Mouse (Mus musculus): Measurements from ENCODE around the gene Hemgn. TPM values are rescaled to one million over a fixed set of nuclear protein-coding genes. Genes with fewer than 3 reads are reported as not detected.

Gene Hemgn
- polyA plus RNA-seq, 1 experiment from 2014 or later = 0.73 TPM

DNA sequence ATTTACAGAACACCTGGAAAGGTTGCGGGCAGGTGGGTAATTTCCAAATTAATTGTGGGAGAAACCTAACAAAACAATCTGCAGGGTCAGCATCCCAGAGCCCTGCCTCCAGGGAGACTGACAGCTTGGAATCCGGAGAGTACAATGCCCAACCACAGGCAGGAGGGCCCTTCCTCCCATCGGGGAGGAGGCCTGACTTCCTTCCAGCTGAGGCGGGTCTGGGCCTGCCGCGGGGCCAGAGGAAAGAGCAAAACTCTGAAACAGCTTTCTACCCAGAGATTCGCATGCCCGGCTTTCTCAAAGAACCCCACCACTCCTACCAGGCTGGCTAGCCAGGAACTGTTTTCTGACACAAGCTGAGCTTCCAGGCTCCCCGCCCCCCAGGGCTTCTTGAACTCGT lies 60.3 kb downstream of the Hemgn start:
- H3K27ac ChIP-seq (ENCODE audit: low read depth, low read length) = no peak overlapping the region
- H3K4me3 ChIP-seq (ENCODE audit: low read length) = no peak overlapping the region
- H3K4me1 ChIP-seq (ENCODE audit: control insufficient read depth, insufficient read depth, low read length) = no peaks in the 10 kb centered on the region
- no peak overlapping the region for H3K4me2 ChIP-seq (replicated peaks; ENCODE audit: low read depth, low read length)
- peaks cover 42% of the 10 kb centered on the region for H3K27me3 ChIP-seq (ENCODE audit: control insufficient read depth, insufficient read depth, low read length)
- no peak for ATAC-seq (ENCODE audit: low FRiP score, low TSS enrichment)
- no peaks in the 10 kb centered on the region for H3K36me3 ChIP-seq (ENCODE audit: control insufficient read depth, insufficient read depth, low read length)
- WGBS = 8% methylated on average over 10 of the region's 10 CpGs
- H3K9me3 ChIP-seq (ENCODE audit: control insufficient read depth, low read length) = no peaks in the 10 kb centered on the region
- H3K9ac ChIP-seq (ENCODE audit: low read depth, low read length) = no peak overlapping the region

DNA sequence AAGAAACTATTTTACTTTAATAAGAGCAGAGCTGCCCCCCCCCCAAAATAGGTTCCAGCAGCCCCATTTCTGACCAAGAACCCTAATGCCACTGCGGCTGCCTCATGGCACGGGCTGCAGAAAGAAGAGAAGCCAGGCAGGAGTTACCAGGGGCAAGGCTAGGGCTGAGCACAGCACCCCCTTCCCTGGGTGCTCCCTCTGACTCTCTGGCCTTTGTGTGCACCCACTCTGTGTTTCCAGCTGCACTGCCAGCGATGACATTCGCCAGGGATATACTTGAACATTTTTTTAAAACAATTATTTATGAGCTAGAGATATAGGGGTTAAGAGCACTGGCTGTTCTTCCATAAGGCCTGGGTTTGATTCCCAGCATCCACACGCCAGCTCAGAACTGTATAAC lies 63.8 kb downstream of the Hemgn start:
- 46% methylated on average over 5 of the region's 5 CpGs for WGBS

DNA sequence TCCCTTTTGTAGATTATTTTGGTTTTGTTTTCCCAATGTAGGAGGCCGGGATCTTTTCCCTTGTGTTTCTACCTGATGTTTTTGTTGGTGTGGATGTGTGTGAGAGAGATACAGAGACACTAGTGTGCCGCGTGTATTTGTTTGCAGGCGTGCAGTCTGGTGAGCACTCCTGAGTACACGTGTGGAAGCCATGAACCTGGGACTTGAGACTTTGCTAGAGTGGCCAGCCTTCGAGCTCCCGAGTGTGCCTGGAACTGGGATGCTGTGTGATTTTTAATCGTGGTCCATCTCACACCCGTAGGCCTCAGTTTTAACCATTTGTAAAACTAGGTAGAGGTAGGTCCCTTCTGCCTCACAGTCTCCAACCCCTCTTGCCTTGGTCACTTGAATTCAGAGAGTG lies 64.4 kb downstream of the Hemgn start:
- H3K4me1 ChIP-seq (ENCODE audit: control insufficient read depth, insufficient read depth, low read length) = peaks cover 7% of the 10 kb centered on the region; the same call in 1 of the 2 replicates
- H3K9me3 ChIP-seq (ENCODE audit: control insufficient read depth, low read length) = no peaks in the 10 kb centered on the region
- no peak overlapping the region for H3K9ac ChIP-seq (ENCODE audit: low read depth, low read length)
- 16% methylated on average over 9 of the region's 9 CpGs for WGBS
- no peak overlapping the region for H3K4me3 ChIP-seq (ENCODE audit: low read length)
- no peaks in the 10 kb centered on the region for H3K36me3 ChIP-seq (ENCODE audit: control insufficient read depth, insufficient read depth, low read length)
- no peak for ATAC-seq (ENCODE audit: low FRiP score, low TSS enrichment)
- peaks cover 81% of the 10 kb centered on the region for H3K27me3 ChIP-seq (ENCODE audit: control insufficient read depth, insufficient read depth, low read length)
- H3K27ac ChIP-seq (ENCODE audit: low read depth, low read length) = no peak overlapping the region
- no peak overlapping the region for H3K4me2 ChIP-seq (replicated peaks; ENCODE audit: low read depth, low read length)

More for the DNA sequence above, 63.8 kb downstream of the Hemgn start:
- H3K4me3 ChIP-seq (ENCODE audit: low read length) = no peak overlapping the region
- ATAC-seq (ENCODE audit: low FRiP score, low TSS enrichment) = no peak
- no peaks in the 10 kb centered on the region for H3K36me3 ChIP-seq (ENCODE audit: control insufficient read depth, insufficient read depth, low read length)
- H3K27ac ChIP-seq (ENCODE audit: low read depth, low read length) = no peak overlapping the region
- H3K9me3 ChIP-seq (ENCODE audit: control insufficient read depth, low read length) = no peaks in the 10 kb centered on the region
- peaks cover 75% of the 10 kb centered on the region for H3K27me3 ChIP-seq (ENCODE audit: control insufficient read depth, insufficient read depth, low read length)
- no peak overlapping the region for H3K4me2 ChIP-seq (replicated peaks; ENCODE audit: low read depth, low read length)
- H3K4me1 ChIP-seq (ENCODE audit: control insufficient read depth, insufficient read depth, low read length) = peaks cover 2% of the 10 kb centered on the region; the same call in 1 of the 2 replicates
- no peak overlapping the region for H3K9ac ChIP-seq (ENCODE audit: low read depth, low read length)

DNA sequence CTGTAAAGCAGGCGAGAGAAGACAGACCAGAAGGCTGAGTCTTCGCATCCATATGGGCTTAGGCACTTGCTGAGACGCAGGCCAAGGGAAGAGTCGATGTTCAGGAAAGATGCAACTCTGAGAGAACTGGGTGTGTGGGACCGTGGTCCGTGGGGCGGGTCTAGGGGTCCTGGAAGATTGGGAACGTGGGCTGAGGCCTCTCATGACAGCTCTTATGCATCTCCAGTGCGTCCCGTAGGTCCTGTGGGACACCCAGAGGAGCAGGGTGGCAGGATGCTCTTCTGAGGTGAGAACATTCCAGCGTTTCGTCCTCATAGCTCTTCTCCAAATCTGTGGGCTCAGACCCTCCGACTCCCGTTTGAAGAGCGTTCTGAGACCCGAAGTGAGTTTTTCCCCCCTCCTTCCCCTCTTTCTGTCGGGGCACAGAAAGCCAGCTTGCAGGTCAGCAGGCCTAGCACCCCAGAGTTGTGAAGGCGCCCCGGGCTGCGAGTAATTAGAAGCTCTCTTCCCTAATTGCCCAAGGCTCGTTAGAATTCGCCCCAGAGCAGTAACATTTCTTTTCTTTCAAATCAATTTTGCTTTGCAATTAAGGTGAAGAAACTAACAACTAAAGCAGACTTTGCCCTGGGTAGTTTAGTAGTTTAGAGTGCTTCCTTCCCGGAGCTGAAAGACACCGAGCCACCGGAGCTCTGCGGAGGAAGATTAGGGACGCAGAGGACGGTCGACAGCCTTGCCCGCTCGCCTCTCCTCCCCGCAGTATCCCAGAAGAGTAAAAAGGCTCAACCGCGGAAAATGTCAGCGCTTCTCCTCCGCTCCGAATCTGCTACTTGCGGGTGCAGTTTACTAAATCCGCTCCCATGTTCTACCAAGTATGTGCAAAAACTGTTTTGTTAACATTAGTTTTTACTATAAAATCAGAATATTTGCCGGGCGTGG lies 65.5 kb downstream of the Hemgn start:
- H3K4me2 ChIP-seq (replicated peaks; ENCODE audit: low read depth, low read length) = no peak overlapping the region
- no peaks in the 10 kb centered on the region for H3K36me3 ChIP-seq (ENCODE audit: control insufficient read depth, insufficient read depth, low read length)
- H3K27me3 ChIP-seq (ENCODE audit: control insufficient read depth, insufficient read depth, low read length) = peaks cover 92% of the 10 kb centered on the region
- no peak for ATAC-seq (ENCODE audit: low FRiP score, low TSS enrichment)
- H3K9ac ChIP-seq (ENCODE audit: low read depth, low read length) = no peak overlapping the region
- no peaks in the 10 kb centered on the region for H3K9me3 ChIP-seq (ENCODE audit: control insufficient read depth, low read length)
- H3K4me1 ChIP-seq (ENCODE audit: control insufficient read depth, insufficient read depth, low read length) = peaks cover 7% of the 10 kb centered on the region; the same call in 1 of the 2 replicates
- no peak overlapping the region for H3K4me3 ChIP-seq (ENCODE audit: low read length)
- 1% methylated on average over 41 of the region's 41 CpGs for WGBS
- H3K27ac ChIP-seq (ENCODE audit: low read depth, low read length) = no peak overlapping the region

DNA sequence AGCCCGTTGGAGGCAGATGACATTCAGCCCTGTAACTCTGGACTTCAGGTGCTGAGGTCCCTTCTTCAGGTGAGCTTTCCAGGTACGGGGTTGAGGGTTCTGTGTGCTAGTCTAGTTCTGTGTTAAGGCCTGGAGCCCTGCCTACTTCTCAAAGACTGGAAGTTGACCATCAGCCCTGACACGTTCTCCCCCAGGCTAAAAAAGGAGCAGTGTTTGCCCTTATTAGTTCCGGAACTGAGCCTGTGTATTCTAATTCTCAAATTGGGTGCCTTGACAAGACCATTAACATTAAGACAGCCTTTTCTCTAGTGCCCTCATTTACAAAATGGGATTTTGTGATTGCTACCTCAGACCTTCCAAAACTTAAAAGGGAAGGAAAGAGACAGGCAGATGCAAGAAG lies 66.2 kb downstream of the Hemgn start:
- 2% methylated on average over 4 of the region's 4 CpGs for WGBS
- peaks cover 7% of the 10 kb centered on the region; the same call in 1 of the 2 replicates for H3K4me1 ChIP-seq (ENCODE audit: control insufficient read depth, insufficient read depth, low read length)
- no peak overlapping the region for H3K27ac ChIP-seq (ENCODE audit: low read depth, low read length)
- H3K9me3 ChIP-seq (ENCODE audit: control insufficient read depth, low read length) = no peaks in the 10 kb centered on the region
- H3K36me3 ChIP-seq (ENCODE audit: control insufficient read depth, insufficient read depth, low read length) = no peaks in the 10 kb centered on the region
- no peak overlapping the region for H3K4me3 ChIP-seq (ENCODE audit: low read length)
- no peak overlapping the region for H3K9ac ChIP-seq (ENCODE audit: low read depth, low read length)
- H3K27me3 ChIP-seq (ENCODE audit: control insufficient read depth, insufficient read depth, low read length) = peaks cover 98% of the 10 kb centered on the region
- H3K4me2 ChIP-seq (replicated peaks; ENCODE audit: low read depth, low read length) = no peak overlapping the region
- ATAC-seq (ENCODE audit: low FRiP score, low TSS enrichment) = no peak

DNA sequence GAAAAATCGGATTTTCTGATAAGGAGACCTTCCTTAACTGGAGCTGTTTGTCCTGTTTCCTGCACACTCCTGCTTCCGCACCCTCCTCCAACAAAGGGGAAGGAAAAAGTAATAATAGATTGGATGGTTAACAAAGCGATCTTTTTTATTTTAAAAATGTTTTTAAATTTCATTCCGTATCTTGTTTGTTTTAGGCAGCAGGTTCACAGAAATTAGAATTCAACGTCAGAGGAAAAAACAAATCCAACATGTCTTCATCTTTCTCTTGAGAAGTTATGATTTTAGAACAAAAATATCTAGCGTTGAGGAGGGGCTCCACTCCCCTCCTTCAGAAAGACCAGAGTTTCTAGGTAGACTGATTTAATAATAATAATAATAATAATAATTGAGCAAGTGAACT lies 67.1 kb downstream of the Hemgn start:
- 29% methylated on average over 6 of the region's 6 CpGs for WGBS
- H3K36me3 ChIP-seq (ENCODE audit: control insufficient read depth, insufficient read depth, low read length) = no peaks in the 10 kb centered on the region
- H3K27ac ChIP-seq (ENCODE audit: low read depth, low read length) = no peak overlapping the region
- H3K9ac ChIP-seq (ENCODE audit: low read depth, low read length) = no peak overlapping the region
- no peak overlapping the region for H3K4me2 ChIP-seq (replicated peaks; ENCODE audit: low read depth, low read length)
- H3K4me1 ChIP-seq (ENCODE audit: control insufficient read depth, insufficient read depth, low read length) = peaks cover 7% of the 10 kb centered on the region; the same call in 1 of the 2 replicates
- H3K9me3 ChIP-seq (ENCODE audit: control insufficient read depth, low read length) = no peaks in the 10 kb centered on the region
- H3K27me3 ChIP-seq (ENCODE audit: control insufficient read depth, insufficient read depth, low read length) = peaks cover 98% of the 10 kb centered on the region
- no peak overlapping the region for H3K4me3 ChIP-seq (ENCODE audit: low read length)
- ATAC-seq (ENCODE audit: low FRiP score, low TSS enrichment) = no peak

DNA sequence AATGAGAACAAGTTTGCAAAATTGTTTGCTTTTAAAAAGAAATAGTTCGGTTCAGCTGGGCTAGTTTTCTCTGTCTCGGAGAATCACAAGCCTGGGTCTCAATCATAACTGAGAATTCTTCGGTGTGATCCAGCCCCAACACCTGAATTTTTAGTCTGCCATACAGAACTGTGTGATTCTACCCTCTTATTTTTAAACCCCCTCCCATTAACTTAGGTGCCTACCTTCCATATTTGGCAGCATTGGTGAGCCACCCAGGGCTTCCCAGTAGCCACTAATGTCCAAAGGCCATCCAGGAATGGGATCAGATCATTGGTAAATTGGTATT lies 67.6 kb downstream of the Hemgn start:
- no peak for ATAC-seq (ENCODE audit: low FRiP score, low TSS enrichment)
- Histone ChIP-seq H3K27ac (ENCODE audit: low read depth, low read length) (no peak overlapping the region), H3K4me1 (ENCODE audit: control insufficient read depth, insufficient read depth, low read length) (peaks cover 7% of the 10 kb centered on the region; the same call in 1 of the 2 replicates), H3K27me3 (ENCODE audit: control insufficient read depth, insufficient read depth, low read length) (peaks cover 98% of the 10 kb centered on the region), H3K9me3 (ENCODE audit: control insufficient read depth, low read length) (no peaks in the 10 kb centered on the region), H3K4me3 (ENCODE audit: low read length) (no peak overlapping the region), H3K4me2 (replicated peaks; ENCODE audit: low read depth, low read length) (no peak overlapping the region), H3K36me3 (ENCODE audit: control insufficient read depth, insufficient read depth, low read length) (no peaks in the 10 kb centered on the region), H3K9ac (ENCODE audit: low read depth, low read length) (no peak overlapping the region)
- WGBS = 10% methylated on average over 3 of the region's 3 CpGs

DNA sequence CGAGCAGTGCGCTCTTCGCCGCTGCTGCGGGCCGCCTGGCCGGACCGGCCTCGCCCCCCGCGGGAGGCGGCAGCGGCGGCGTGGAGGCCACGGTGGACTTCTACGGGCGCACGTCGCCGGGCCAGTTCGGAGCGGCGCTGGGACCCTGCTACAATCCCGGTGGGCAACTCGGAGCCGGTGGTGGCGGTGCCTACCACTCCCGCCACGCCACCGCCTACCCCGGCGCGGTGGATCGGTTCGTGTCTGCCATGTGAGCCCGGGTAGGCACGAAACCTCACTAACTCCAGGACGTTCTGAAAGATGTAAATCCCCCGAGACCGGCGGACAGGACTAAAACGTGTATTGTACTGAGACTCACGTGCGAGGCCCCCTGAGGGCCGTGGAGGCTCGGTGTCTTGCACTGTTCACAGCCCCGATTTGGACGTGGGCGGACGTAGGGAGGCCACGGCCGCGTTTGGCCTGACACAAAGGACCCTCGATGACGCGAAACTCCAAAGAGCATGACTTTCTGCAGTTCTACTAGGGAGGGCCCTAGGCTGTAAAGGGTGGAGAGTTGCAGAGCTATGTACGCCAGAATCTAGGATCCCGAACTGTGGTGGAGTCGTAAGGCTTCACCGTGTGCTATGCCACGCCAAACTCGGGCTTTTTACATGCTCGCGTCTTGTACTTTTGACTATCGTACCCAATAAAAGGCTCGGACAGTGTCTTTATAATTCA lies 68.1 kb downstream of the Hemgn start:
- Histone ChIP-seq H3K4me2 (replicated peaks; ENCODE audit: low read depth, low read length) (peak overlapping the region; percentile 40), H3K27me3 (ENCODE audit: control insufficient read depth, insufficient read depth, low read length) (peaks cover 98% of the 10 kb centered on the region), H3K4me3 (ENCODE audit: low read length) (peak overlapping the region; percentile 35; the same call in 1 of the 2 replicates), H3K27ac (ENCODE audit: low read depth, low read length) (no peak overlapping the region), H3K9me3 (ENCODE audit: control insufficient read depth, low read length) (no peaks in the 10 kb centered on the region), H3K4me1 (ENCODE audit: control insufficient read depth, insufficient read depth, low read length) (peaks cover 7% of the 10 kb centered on the region; the same call in 1 of the 2 replicates), H3K9ac (ENCODE audit: low read depth, low read length) (no peak overlapping the region), H3K36me3 (ENCODE audit: control insufficient read depth, insufficient read depth, low read length) (no peaks in the 10 kb centered on the region)
- WGBS = 3% methylated on average over 59 of the region's 67 CpGs
- ATAC-seq (ENCODE audit: low FRiP score, low TSS enrichment) = no peak

DNA sequence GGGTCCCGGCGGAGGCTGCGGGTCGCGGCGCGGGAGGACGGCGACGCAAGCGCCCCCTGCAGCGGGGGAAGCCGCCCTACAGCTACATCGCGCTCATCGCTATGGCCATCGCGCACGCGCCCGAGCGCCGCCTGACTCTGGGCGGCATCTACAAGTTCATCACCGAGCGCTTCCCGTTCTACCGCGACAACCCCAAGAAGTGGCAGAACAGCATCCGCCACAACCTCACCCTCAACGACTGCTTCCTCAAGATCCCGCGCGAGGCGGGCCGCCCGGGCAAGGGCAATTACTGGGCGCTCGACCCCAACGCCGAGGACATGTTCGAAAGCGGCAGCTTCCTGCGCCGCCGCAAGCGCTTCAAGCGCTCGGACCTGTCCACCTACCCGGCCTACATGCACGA lies 69.0 kb downstream of the Hemgn start:
- WGBS = under 1% methylated on average over 50 of the region's 51 CpGs
- no peak overlapping the region for H3K9ac ChIP-seq (ENCODE audit: low read depth, low read length)
- no peak; the same call in 1 of the 2 replicates for ATAC-seq (ENCODE audit: low FRiP score, low TSS enrichment)
- H3K9me3 ChIP-seq (ENCODE audit: control insufficient read depth, low read length) = no peaks in the 10 kb centered on the region
- H3K4me3 ChIP-seq (ENCODE audit: low read length) = peak overlapping the region; percentile 35
- peaks cover 7% of the 10 kb centered on the region; the same call in 1 of the 2 replicates for H3K4me1 ChIP-seq (ENCODE audit: control insufficient read depth, insufficient read depth, low read length)
- H3K27me3 ChIP-seq (ENCODE audit: control insufficient read depth, insufficient read depth, low read length) = peaks cover 98% of the 10 kb centered on the region
- H3K27ac ChIP-seq (ENCODE audit: low read depth, low read length) = no peak overlapping the region
- H3K36me3 ChIP-seq (ENCODE audit: control insufficient read depth, insufficient read depth, low read length) = no peaks in the 10 kb centered on the region
- H3K4me2 ChIP-seq (replicated peaks; ENCODE audit: low read depth, low read length) = peak overlapping the region; percentile 40

Measured in kidney, embryonic 14.5 days (tissue).